Mouse (Mus musculus): Measurements from ENCODE around the gene Apol9a.

GRCm38 (mm10) chr15:77370588-77370987 is 40.3 kb downstream of the Apol9a start:
- no peak for TF ChIP-seq CTCF (IDR thresholded peaks at IDR 0.05; ENCODE audit: low read depth, low read length)
- TF ChIP-seq GATA1 (IDR thresholded peaks at IDR 0.05; ENCODE audit: borderline replicate concordance, low read length): no peak
